Mouse (Mus musculus): ENCODE data around the gene Gm340. TPM values are rescaled to one million over a fixed set of nuclear protein-coding genes. Genes with fewer than 3 reads are reported as not detected.

The Gm340 gene
- polyA plus RNA-seq, 1 experiment from 2014 or later = 4.2 TPM

DNA sequence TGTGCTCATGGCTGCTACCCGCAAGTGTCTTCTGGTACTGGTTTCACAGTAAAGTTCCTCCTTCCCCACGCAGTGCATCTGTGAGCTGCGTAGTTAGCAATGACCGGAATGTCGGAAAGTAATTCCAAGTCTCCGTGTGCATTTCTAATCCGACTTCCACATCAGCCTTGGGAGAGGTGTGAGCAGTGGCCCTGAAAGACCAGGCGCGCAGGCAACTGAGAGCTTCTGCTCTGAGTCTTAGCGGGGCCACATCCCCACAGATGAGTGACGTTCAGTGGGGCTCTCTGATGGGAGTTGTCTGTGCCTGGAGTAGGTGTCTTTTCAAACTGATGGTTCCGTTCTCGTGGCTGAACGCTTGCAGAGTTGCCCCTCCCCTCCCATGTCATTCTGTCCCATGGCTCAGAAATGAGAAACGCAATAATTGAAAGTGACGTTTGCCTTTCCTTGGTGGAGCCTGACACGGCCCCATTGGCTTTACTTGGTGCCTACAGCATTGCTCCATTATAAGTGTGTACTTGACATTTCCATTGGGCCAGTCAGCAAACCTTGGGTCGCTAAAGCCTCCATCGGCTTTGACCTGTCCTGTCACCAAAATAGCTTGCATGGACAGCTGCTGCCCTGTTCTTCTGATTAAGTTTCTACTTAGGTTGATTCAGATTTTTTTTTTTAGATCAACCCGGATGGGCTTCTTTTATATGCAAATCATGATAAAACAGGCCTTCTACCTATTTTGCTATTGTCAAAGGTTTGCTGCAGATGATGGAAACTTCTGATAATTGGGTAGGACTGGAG is 5.5 kb downstream of the Gm340 start:
- no peak overlapping the region for H3K4me2 ChIP-seq (replicated peaks)
- H3K9me3 ChIP-seq = no peaks in the 10 kb centered on the region
- 88% methylated on average over 20 of the region's 20 CpGs for WGBS
- H3K36me3 ChIP-seq = peaks cover 40% of the 10 kb centered on the region
- H3K4me3 ChIP-seq = no peak overlapping the region
- H3K27me3 ChIP-seq = no peaks in the 10 kb centered on the region
- H3K27ac ChIP-seq (replicated peaks) = no peak overlapping the region
- no peak for ATAC-seq (ENCODE audit: low FRiP score, low read depth)
- H3K9ac ChIP-seq (replicated peaks) = no peak overlapping the region
- no peaks in the 10 kb centered on the region for H3K4me1 ChIP-seq

DNA sequence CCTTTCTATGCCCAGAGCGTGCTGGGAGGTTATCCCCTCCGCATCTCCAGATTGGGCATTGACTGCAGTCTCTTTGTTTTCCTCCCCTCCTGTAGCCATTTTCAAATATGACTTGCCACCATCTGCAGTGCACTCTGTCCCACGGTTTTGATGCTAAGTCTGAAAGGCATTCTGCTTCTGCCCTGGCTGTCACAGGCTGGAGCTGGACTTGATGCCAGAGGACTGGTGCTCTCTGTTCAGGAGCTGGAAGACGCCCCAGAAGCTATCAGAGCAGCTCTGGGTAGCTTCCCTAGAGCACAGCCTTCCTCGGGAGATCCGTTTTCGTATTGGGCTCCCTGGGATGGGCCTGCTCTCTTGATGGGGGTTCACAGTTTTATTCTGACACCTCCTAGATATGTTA is 6.9 kb downstream of the Gm340 start:
- Histone ChIP-seq H3K4me1 (no peaks in the 10 kb centered on the region), H3K9me3 (no peaks in the 10 kb centered on the region), H3K27me3 (no peaks in the 10 kb centered on the region), H3K36me3 (peaks cover 26% of the 10 kb centered on the region), H3K9ac (replicated peaks) (no peak overlapping the region), H3K4me3 (no peak overlapping the region), H3K4me2 (replicated peaks) (no peak overlapping the region), H3K27ac (replicated peaks) (no peak overlapping the region)
- 84% methylated on average over 7 of the region's 7 CpGs for WGBS
- no peak for ATAC-seq (ENCODE audit: low FRiP score, low read depth)

DNA sequence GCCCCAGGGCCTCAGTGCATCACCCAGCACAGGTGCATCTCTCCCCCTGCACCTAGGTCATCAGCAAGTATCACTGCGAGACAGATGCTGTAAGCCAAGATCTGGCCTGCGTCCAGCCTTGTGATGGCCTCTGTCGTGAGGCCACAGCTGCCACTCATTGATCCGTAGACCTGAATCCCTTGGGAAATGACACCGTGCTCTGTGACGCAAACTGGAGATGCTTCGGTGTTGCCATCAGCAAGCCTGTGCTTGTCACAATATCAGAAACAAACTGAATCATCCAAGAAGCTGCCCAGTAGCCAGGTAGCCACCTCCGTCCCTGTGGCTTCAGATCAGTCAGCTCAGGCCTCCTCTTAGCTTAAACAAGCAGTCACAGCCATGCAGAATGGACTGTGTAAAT is 7.5 kb downstream of the Gm340 start:
- H3K27ac ChIP-seq (replicated peaks) = no peak overlapping the region
- H3K9ac ChIP-seq (replicated peaks) = no peak overlapping the region
- no peak for ATAC-seq (ENCODE audit: low FRiP score, low read depth)
- no peaks in the 10 kb centered on the region for H3K9me3 ChIP-seq
- H3K4me3 ChIP-seq = no peak overlapping the region
- 80% methylated on average over 8 of the region's 8 CpGs for WGBS
- no peaks in the 10 kb centered on the region for H3K27me3 ChIP-seq
- no peaks in the 10 kb centered on the region for H3K4me1 ChIP-seq
- H3K4me2 ChIP-seq (replicated peaks) = no peak overlapping the region
- H3K36me3 ChIP-seq = peaks cover 21% of the 10 kb centered on the region

DNA sequence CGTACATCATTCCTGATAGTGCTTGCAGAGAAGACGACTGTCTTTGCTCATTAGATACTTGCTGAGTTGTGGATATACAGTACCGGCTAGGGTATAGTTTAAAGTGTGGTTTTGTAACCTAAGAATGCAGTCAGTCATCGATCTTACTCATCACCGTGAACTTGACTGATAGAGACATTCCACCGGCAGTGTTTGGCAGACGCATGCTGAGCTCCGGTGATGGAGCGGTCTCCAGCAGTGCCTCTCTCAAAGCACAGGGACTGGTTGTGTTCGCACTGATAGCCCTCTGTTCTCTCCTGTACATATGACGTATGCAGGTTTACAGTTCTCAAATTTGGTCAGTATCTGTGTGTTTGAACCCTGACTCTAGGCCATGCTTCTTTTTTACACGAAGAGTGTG is 9.6 kb downstream of the Gm340 start:
- H3K4me3 ChIP-seq = no peak overlapping the region
- H3K36me3 ChIP-seq = no peaks in the 10 kb centered on the region
- H3K9ac ChIP-seq (replicated peaks) = no peak overlapping the region
- H3K4me1 ChIP-seq = no peaks in the 10 kb centered on the region
- no peaks in the 10 kb centered on the region for H3K27me3 ChIP-seq
- no peak overlapping the region for H3K27ac ChIP-seq (replicated peaks)
- no peak overlapping the region for H3K4me2 ChIP-seq (replicated peaks)
- ATAC-seq (ENCODE audit: low FRiP score, low read depth) = no peak
- H3K9me3 ChIP-seq = no peaks in the 10 kb centered on the region
- WGBS = 81% methylated on average over 12 of the region's 12 CpGs

DNA sequence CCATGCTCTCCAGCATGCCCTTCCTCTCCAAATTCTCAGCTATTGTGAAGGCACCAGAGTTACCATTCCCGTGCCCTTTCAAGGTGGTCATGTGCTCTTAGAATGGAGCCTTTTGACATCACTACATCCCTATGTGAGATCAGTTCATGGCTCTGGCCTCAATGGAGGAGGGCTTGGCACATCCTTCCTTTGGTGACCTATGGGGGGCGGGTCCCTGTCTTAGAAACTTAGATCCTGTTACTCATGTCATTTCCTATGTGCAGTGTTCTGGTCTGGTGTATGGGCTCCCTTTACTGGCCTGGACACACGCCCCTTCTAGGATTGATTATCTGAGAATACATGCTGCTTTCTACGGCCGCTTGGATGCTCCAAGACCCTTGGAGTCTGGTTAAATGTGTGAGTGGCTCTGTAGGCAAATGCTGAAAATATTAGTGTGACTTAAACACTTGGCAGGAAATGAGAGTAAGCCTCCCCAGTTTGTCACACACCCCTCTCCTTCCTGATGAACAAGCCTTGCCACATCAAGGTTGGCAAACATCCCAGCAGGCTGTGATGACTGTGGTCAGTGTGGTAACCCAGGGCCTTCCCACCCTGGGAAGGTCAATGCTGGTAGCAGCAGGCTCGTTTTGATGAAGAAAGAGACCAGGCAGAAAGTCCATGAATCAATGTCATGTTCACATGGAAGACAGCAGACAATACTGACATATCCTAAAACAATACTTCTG is 15.2 kb downstream of the Gm340 start:
- H3K4me2 ChIP-seq (replicated peaks) = no peak overlapping the region
- no peak overlapping the region for H3K27ac ChIP-seq (replicated peaks)
- 90% methylated on average over 6 of the region's 6 CpGs for WGBS
- H3K4me3 ChIP-seq = no peak overlapping the region
- H3K4me1 ChIP-seq = no peaks in the 10 kb centered on the region
- no peaks in the 10 kb centered on the region for H3K36me3 ChIP-seq
- H3K9ac ChIP-seq (replicated peaks) = no peak overlapping the region
- no peak for ATAC-seq (ENCODE audit: low FRiP score, low read depth)
- no peaks in the 10 kb centered on the region for H3K9me3 ChIP-seq
- no peaks in the 10 kb centered on the region for H3K27me3 ChIP-seq

DNA sequence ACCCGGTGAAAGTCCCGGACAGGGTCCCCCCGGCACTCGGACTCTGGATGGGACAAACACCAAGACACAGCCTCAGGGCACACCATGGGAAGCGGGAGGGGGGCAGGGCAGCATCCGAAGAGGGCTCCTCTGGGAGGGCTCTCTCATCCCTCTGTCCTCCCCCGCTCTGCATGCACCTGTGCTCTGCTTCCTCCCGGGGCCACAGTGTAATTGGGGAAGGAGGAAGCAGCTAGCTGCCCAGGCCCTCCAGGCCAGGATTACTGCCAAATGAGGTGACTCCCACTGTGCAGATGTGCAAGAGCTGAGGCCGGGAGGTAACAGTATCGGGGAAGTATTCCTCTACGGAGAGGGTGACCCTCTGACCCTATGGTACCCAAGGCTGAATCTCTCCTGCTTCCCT is 18.5 kb downstream of the Gm340 start:
- 53% methylated on average over 11 of the region's 11 CpGs for WGBS
- no peaks in the 10 kb centered on the region for H3K4me1 ChIP-seq
- peak; percentile 30; the same call in 1 of the 2 replicates for ATAC-seq (ENCODE audit: low FRiP score, low read depth)
- no peak overlapping the region for H3K4me2 ChIP-seq (replicated peaks)
- no peaks in the 10 kb centered on the region for H3K27me3 ChIP-seq
- no peak overlapping the region; the same call in 1 of the 2 replicates for H3K27ac ChIP-seq (replicated peaks)
- H3K9ac ChIP-seq (replicated peaks) = no peak overlapping the region
- H3K36me3 ChIP-seq = 0 out of 2 replicates have a peak, but pooled peaks cover 5% of the 10 kb centered on the region
- H3K4me3 ChIP-seq = no peak overlapping the region
- H3K9me3 ChIP-seq = no peaks in the 10 kb centered on the region

DNA sequence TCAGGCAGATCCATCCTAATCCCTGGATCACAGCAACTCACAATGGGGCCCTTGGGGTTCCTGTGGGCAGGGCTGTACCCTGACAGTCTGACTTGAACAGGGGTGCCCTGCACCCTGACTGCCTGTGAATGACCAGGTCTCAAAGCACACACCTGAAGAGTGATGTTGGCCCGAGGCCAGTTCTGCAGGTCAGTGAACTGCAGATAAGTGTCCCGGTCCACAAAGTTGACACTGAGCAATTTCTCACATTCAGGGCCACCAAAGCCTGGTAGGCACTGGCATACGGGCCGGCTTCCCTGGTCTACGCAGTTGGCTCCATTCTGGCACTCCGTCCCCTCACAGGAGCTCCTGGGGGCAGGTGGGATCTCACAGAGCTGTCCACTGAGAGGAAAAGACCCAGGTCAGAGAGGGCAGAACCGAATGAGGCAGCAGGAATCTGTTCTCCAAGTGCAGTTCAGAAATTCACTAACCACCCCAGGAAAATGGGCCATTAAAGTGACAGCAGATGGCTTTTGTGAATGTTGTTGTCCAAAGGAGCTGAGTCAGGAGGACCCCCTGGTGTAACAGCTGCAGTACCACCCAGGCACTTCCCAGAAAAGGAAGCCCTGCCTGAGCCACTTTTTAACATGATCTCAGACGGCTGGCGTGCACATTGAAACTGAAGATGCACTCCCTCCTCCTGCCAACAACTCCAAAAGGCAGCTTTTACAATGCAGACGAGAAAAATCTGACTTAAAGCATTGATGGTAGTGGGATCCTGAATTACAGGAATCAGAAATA is 24.2 kb downstream of the Gm340 start:
- 80% methylated on average over 10 of the region's 10 CpGs for WGBS
- ATAC-seq (ENCODE audit: low FRiP score, low read depth) = no peak
- Histone ChIP-seq H3K9me3 (no peaks in the 10 kb centered on the region), H3K36me3 (0 out of 2 replicates have a peak, but pooled peaks cover 5% of the 10 kb centered on the region), H3K4me3 (no peak overlapping the region), H3K27me3 (no peaks in the 10 kb centered on the region), H3K4me1 (no peaks in the 10 kb centered on the region), H3K4me2 (replicated peaks) (no peak overlapping the region), H3K9ac (replicated peaks) (no peak overlapping the region), H3K27ac (replicated peaks) (no peak overlapping the region)

DNA sequence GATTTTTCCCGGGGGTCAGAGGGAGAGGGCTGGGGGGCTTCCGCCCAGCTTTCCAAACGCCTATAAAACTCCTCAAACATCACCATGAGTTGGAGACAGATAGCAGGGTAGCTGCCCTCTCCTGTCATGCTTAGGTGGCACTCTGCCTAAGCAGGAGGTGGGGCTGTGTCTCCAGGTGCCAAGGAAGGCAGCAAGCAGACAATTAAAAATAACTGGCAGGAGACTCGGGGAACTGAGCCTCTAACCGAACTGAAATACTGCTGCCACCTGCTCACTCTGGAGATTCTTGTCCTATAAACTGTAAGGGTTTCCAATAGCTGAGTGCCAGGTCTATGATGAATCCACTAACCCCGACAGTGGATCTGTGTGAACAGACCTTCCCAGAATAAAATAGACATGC is 29.5 kb downstream of the Gm340 start:
- H3K4me1 ChIP-seq = peaks cover 32% of the 10 kb centered on the region
- H3K9ac ChIP-seq (replicated peaks) = no peak overlapping the region
- H3K9me3 ChIP-seq = no peaks in the 10 kb centered on the region
- H3K4me3 ChIP-seq = no peak overlapping the region
- H3K27ac ChIP-seq (replicated peaks) = no peak overlapping the region
- H3K27me3 ChIP-seq = peaks cover 17% of the 10 kb centered on the region
- H3K4me2 ChIP-seq (replicated peaks) = no peak overlapping the region
- 84% methylated on average over 6 of the region's 6 CpGs for WGBS
- H3K36me3 ChIP-seq = no peaks in the 10 kb centered on the region
- ATAC-seq (ENCODE audit: low FRiP score, low read depth) = no peak

DNA sequence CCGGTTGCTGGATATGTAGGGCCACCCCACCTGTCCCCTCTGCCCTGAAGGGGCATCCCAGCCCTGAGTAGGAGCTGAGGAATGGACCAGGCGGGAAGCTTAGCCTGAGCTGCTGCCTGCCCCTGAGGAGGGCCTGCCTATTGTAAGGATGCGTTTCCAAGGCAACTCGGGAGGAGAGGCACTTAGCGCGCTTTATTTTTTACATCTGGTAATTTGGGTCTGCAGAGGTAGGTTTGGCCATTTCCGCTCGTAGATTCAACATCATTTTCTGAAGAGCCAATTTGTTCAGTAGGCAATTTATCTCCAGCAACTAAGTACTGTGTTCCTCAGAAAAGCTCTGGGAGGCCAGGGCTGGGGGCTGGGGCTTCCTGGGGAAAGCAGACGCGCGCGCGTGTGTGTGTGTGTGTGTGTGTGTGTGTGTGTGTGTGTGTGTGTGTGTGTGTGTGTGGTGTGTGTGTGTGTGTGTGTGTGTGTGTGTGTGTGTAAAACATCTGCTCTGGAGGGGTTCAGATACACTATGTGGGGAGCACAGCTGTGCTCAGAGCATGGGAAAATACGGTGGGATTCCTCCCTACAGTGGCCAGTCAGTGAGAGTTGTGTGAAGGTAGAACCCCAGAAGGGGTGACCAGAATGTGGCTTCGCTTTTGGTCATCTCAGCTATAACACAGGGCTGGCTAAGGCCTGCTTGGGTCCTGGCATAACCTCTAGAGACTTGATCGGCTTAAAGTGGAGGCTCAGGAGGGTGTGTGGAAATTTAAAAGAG is 31.3 kb downstream of the Gm340 start:
- H3K4me3 ChIP-seq = peak overlapping the region; percentile 23; the same call in 1 of the 2 replicates
- H3K9me3 ChIP-seq = no peaks in the 10 kb centered on the region
- H3K27ac ChIP-seq (replicated peaks) = no peak overlapping the region
- H3K27me3 ChIP-seq = peaks cover 25% of the 10 kb centered on the region
- no peaks in the 10 kb centered on the region for H3K36me3 ChIP-seq
- peak; percentile 70; the same call in 1 of the 2 replicates for ATAC-seq (ENCODE audit: low FRiP score, low read depth)
- peak overlapping the region; percentile 43 for H3K4me2 ChIP-seq (replicated peaks)
- peak overlapping the region; percentile 17; the same call in 1 of the 2 replicates for H3K9ac ChIP-seq (replicated peaks)
- WGBS = 21% methylated on average over 16 of the region's 16 CpGs
- peaks cover 44% of the 10 kb centered on the region for H3K4me1 ChIP-seq

DNA sequence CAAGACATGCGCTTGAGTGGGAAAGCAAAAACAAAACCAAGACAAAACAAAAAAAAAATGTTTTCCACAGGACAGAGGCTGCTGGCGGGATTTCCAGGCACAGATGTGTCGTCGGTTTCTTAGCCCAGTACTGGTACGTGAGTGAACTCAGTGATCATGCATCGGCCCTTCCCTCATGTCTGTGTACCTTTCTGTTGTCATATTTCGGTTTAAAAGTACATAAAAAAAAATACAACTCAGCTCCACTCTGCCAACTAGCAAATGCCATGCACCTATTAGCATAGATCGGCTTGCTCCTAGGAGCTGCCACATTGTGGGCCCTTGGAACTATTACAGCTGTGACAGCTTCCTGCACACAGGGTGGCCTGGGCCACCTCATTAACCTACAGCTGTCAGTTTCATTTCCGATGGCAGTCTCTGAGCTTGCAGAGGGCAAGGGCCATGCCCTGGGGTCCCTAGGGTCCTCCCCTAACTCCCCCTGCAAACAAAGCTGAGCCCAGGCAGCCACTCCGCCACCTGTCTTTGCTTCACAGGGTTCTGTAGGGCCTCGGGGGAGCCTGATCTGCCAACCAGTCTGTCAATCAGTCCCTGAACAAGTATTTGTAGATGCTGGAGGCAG is 33.5 kb downstream of the Gm340 start:
- Histone ChIP-seq H3K9ac (replicated peaks) (no peak overlapping the region), H3K27me3 (peaks cover 30% of the 10 kb centered on the region), H3K4me2 (replicated peaks) (no peak overlapping the region), H3K27ac (replicated peaks) (no peak overlapping the region), H3K4me3 (no peak overlapping the region), H3K36me3 (no peaks in the 10 kb centered on the region), H3K4me1 (peaks cover 48% of the 10 kb centered on the region), H3K9me3 (no peaks in the 10 kb centered on the region)
- ATAC-seq (ENCODE audit: low FRiP score, low read depth) = peak; percentile 57; the same call in 1 of the 2 replicates
- WGBS = 49% methylated on average over 11 of the region's 11 CpGs

DNA sequence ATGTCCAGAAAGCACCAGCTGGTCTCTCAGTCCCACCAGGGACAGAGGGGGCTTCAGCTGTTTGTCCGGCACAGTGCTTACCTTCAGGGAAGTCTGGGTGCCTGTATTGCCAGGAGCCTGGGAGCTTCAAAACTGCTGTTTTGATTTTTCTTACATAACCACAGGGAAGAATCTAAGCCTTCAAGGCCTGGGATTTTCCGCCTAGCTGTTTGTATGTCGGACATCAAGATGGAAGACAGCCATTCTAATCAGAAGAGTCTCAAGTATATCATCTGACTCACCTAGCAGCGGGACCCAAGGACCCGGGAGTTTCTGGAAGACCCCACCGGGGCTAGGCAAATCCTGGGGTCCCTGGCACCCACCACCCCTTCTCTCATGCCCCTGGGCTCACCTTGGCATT is 34.1 kb downstream of the Gm340 start:
- 0 out of 2 replicates have a peak, but pooled peaks have one; percentile 10 for ATAC-seq (ENCODE audit: low FRiP score, low read depth)
- Histone ChIP-seq H3K27me3 (peaks cover 30% of the 10 kb centered on the region), H3K4me2 (replicated peaks) (no peak overlapping the region), H3K27ac (replicated peaks) (no peak overlapping the region), H3K4me3 (no peak overlapping the region), H3K4me1 (peaks cover 48% of the 10 kb centered on the region), H3K36me3 (no peaks in the 10 kb centered on the region), H3K9me3 (no peaks in the 10 kb centered on the region), H3K9ac (replicated peaks) (no peak overlapping the region)
- 74% methylated on average over 6 of the region's 6 CpGs for WGBS
